Mouse (Mus musculus): ENCODE results near the gene Ccnl2.

DNA sequence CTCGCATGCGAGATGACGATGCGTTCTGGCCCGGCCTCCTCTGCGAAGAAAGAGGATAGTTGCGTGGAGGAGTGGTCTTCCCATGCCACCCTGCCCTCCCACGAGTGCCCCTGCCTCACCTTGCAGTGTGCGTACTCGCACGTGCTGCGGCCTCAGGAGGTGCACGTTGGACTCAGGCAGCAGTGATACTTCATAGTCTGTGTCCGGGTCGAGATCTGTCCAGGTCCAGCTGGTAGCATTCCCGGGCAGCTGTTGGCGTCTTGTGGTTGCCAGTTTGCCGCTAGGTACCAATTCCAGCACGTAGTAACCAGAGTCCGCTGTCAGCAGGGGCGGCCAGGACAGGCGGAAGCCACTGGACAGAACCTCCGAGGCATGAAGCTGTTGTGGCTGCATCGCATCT lies 41.7 kb upstream of the Ccnl2 start:
- TF ChIP-seq POLR2A (IDR thresholded peaks at IDR 0.05; ENCODE audit: insufficient read length, low read depth) (no peak), MYOD1 (IDR thresholded peaks at IDR 0.05; ENCODE audit: control insufficient read depth in 1 of 3, insufficient read length in 2 of 3, low read depth in 2 of 3) (no peak), E2F4 (IDR thresholded peaks at IDR 0.05; ENCODE audit: insufficient read depth) (no peak), POLR2AphosphoS2 (IDR thresholded peaks at IDR 0.05; ENCODE audit: insufficient read length, low read depth) (no peak), MAX (IDR thresholded peaks at IDR 0.05; ENCODE audit: low read depth) (no peak), USF1 (IDR thresholded peaks at IDR 0.05; ENCODE audit: low read depth) (no peak)

All from myocyte (in vitro differentiated cells).